Mouse (Mus musculus) testis, adult 2 months (tissue): ENCODE data around the gene Gm37240.

Experiments used
- CTCF ChIP-seq: fragments of 200-500 bp; IDR thresholded peaks from 2 replicates; pipeline ENCODE4 v1.5.1; 2012; ENCODE audit warnings: low read depth, mild to moderate bottlenecking, inconsistent platforms, low read length, moderate library complexity; ENCODE audit not compliant: control insufficient read depth, insufficient read depth, insufficient replicate concordance
- POLR2A ChIP-seq: fragments of 200-500 bp; IDR thresholded peaks from 2 replicates; pipeline ENCODE4 v1.6.1; 2012; ENCODE audit warnings: low read depth, mild to moderate bottlenecking, inconsistent platforms, low read length, moderate library complexity; ENCODE audit not compliant: control insufficient read depth

GRCm38 (mm10) chr3:85819319-85819718 is 68.0 kb downstream of the Gm37240 start:
- TF ChIP-seq CTCF (no peak), POLR2A (no peak)
